Mouse (Mus musculus) cerebellum, adult (tissue): ENCODE results near the gene Gm8220.
"Not testable (repeated sequence)": the region's sequence is repeated elsewhere in the genome, so short reads cannot be mapped to it uniquely, and the experiment has no call there.

Experiments used
- ATAC-seq: cut with Nextera tagmentation; 2 replicates; pipeline ENCODE4 v1.9.2; 2017; ENCODE audit warnings: mild to moderate bottlenecking, moderate library complexity, mixed read lengths; ENCODE audit not compliant: insufficient number of reproducible peaks, low FRiP score, low TSS enrichment

Gene Gm8220

DNA sequence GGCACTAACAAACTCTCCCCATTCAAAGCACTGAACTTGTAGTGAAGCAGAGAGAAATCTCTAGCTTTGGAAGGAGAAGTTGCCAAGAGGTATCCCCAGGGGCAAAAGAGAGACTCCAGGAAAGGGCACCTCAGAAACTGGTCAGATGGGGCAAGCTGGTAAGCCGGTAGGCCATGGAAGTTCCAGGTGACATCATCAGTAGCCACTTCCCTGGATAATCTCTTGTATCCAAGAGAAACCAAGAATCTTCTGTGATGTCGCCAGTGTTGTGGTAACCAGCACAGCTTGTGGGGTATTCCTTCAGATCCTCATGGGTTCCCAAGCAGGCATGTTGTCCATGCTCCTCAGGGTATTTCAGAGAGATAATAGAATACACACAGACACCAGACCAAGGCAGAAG is at the start of gene Gm8220:
Gm8220 (plus strand) TSS at position 301 of the 400 bp plus-strand sequence.
- not testable (repeated sequence) for ATAC-seq

GRCm38 (mm10) chr14:44248039-44248438 is 37.3 kb upstream of the Gm8220 start:
- no peak for ATAC-seq

- ATAC-seq, result not testable (repeated sequence)
Measured at GRCm38 (mm10) chr14:44312049-44312448, 26.7 kb downstream of the Gm8220 start.

DNA sequence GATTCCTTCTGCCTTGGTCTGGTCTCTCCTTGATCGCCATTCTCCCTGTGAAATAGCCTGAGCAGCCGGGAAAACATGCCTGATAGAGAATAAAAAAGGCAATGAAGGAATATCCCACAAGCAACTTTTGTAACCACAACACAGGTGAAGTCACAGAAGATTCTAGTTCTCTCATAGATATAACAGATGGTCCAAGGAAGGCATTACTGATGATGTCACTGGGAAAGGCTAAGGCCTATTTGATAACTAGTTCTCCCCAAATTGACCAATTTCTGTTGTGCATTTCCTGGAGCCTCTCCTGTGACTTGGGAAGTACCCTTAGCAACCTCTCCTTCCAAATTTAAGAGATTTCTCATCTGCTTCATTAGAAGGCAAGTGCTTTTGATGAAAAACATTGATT is 53.1 kb downstream of the Gm8220 start, which contains the start of gene Gm5930:
Gm5930 (minus strand) TSS at position 101 of the 400 bp plus-strand sequence.
- ATAC-seq, result not testable (repeated sequence)
